Mouse (Mus musculus) mature B cell (primary cell): ENCODE data around the gene Vcl.

Source experiments
- in situ Hi-C: fragments of 300-500 bp; cut with MboI; formaldehyde crosslinking; loops from 2 replicates; pipeline ENCODE4 v1.14.3; 2019

Vcl gene

DNA sequence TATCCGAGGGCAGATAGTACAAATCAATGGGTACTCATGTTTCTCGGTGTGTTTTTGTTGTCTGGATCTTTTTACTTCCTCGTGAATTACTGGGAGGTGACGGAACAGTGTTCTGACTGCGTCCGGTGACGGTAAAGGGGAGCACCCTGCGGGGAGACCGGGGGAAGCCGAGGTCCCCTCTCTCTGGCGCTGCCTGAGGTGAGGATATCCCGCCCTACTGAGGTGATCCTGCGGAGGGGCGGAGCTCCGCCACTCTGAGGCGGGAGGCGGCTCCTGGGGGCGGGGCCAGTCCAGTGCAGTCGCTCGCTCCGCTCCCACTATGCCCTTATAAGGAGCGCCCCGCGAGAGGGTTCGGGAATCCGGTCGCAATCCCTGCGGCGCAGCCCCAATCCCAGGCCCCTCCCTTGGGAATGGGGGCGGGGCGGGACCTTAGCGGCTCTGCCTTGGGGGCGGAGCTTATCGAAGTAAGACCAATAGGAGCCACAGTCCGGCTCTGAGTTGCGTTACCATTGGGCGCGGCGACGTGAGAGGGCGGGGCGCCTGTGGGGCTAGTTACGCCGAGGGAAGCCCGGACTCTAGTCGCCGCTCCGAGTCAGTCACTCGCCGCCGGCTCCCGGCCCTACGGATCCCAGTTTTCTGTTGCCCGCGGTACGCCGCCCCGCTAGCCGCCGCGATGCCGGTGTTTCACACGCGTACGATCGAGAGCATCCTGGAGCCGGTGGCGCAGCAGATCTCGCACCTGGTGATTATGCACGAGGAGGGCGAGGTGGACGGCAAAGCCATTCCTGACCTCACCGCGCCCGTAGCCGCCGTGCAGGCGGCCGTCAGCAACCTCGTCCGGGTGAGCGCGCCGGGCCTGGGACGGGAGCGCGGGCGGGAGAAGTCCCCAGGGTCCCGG, at the start of gene Vcl:
TSS of gene Vcl (plus strand) at position 551 of the 898 bp plus-strand sequence.
- in situ Hi-C loops, result no loop called here

DNA sequence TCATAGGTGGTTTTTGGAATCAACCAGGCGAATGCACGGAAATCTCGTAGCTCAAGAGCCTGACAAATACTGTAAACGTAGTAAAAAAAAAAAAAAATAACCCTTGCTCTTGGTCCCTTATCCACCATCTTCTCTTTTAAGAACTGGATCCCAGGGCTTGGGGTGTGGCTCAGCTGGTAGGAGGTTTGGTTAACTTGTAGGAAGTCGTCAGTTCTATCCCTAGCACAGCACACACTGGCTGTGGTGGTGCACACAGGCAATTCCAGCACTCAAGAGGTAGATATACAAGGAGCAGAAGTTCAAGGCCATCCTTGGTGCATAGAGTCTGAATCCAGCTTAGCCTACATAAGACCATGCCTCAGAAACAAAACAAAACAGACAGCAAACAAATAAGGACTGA, 44.5 kb upstream of the Vcl start:
- in situ Hi-C loops, result no loop called here

DNA sequence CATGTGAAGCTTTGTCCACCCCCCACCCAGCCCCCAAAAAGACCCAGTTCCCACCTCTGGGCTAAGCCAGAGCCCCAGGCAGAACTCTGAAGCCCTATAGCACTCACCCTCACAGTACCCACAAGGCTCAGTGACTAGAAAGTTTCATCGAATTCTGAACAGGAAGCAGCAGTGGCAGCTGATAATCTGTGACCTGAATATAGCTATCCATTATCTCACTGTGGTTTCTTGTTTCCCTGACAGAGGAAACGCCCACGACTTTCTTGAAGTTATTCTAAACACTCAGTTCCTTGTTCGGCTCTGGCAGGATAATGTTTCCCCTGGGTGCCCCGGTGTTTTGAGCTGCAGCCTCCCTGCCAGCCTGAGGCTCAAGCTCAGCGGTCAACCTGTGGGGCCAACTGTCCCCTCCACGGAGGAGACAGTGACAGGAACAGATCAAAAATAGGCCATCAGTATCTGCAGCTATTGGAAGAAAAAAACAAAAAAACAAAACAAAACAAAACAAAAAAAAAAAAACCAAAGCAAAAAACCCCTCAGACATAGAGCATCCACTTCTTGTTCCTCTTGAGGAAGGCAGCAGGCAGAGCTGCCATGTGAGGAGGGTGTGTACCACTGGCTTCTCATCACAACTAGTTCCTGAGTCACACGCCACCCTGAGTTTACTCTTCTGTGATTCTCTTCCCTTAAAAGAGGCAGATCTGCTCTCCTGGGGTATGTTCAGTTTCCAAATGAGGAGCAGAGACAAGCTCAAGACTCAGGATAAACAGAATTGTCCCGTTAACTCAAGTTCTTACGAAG, 43.9 kb upstream of the Vcl start:
- in situ Hi-C loops, result no loop called here

DNA sequence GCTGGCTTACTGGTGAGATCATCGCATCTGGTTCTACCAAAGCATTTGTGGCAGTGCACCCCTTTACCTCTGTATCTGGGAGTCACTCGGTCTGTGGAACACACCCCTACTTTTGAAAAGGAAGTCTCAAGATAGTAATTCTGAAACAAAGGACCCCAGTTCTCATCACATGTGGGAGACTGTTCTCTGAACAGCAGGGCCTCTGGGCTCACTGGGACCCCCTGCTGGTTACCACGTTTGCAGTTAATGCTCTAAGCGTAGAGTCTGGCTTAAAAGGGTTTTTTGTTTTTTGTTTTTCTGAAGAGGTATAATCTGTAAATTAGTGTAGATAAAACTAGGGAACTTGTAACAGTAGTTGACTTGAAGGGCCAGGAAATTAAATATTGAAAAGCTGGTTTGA, 42.9 kb upstream of the Vcl start:
- in situ Hi-C loops, result no loop called here

DNA sequence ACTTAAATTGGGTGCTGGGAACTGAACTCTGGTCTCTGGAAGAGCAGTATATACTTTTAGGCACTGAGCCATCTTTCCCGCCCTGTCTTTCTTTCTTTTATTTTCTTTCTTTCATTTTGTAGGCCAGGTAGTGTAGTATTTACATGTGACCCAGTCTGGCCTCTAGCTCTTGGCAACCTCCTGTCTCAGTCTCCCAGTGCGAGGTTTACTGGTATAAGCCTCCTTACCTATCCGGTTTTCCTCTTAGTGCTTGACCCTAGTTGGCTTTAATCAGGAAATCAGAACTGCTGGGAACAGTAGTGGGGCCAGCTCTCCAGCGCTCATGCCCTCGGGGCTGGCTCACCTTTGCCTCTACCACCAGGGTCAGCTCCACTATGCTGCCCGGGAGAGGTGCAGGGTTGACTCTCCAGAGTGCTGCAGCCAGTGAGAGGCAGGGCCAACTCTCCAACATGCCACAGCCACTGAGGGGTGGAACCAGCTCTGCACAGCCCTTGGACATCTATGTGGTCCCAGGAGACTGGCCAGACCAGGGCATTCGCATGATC, 41.6 kb upstream of the Vcl start:
- in situ Hi-C loops, result no loop called here

DNA sequence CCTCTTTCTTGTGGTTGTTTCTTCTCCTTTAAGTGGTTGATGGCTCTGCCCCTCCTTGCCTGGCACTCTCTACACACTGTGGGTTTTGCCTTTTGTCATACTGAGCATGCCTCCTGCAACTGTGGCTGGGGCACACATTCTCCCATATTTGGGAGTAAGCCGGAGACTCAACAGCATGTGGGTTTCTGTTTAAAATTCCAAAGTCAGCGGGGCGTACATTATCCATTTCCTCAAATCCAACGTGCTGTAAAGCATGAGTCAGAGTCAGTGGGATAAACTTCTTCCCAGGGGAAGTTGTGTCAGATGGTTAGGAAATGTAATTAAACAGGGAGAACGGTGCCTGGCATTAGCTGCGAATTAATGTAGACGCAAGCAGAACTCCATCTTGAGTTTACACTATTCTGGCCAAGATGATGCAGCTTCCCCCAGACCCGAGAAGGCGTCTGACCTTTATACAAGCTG, 37.2 kb upstream of the Vcl start:
- in situ Hi-C loops, result no loop called here

DNA sequence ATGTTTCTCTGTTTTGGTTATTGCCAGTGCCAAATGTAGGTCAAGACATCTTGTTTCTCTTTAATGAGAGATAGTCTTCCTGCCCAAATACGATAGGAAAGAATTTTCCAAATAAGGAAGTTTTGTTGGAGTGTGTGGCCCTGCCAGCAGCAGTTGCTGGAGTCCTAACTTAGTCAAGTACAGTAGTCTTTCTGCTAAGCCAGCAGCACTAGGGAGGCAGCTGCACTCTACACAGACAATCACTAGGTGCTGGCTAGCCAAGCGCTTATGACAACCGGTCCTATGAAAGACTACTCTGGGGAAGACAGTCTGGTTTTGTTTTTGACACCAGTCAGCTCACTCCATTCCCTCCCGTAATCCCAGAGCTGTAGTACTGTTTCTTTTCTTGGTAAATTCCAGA, 35.4 kb upstream of the Vcl start:
- in situ Hi-C loops, result no loop called here

DNA sequence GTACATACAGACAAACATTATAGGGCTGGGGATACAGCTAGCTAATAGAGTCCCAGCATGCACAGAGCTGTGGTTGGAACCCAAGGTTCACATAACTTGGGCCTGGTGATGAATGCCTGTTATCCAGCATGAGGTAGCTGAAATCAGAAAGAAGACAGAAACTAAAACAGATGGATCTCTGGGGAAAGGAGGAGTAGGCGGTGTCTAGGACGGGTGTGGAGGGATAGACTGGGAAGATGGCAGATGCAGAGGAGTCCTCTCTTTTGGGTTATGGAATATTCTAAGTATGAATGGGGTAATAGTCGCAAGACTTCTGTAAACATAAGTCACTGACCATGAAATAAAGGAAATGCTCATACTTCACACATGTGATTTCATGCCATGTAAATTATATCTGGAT, 27.9 kb upstream of the Vcl start:
- in situ Hi-C loops, result no loop called here

DNA sequence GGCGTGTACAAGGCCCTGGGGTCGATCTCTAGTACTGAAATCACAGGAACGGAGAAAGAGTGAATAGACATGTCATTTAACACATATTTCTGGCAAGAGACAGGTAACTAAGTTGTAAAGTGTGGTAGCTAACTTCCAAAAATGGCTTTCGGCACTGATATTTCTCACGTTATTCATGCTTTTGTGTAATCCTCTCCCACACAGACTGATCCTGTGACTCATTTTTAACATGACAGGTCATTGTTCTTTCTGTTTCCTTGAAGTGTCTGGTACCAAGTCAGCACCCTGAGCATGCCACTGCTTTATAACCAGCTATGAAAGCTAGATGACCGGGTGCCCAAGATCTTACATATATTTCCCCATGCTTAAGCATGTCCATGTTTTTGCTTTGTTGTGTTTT, 26.1 kb upstream of the Vcl start:
- in situ Hi-C loops, result no loop called here

DNA sequence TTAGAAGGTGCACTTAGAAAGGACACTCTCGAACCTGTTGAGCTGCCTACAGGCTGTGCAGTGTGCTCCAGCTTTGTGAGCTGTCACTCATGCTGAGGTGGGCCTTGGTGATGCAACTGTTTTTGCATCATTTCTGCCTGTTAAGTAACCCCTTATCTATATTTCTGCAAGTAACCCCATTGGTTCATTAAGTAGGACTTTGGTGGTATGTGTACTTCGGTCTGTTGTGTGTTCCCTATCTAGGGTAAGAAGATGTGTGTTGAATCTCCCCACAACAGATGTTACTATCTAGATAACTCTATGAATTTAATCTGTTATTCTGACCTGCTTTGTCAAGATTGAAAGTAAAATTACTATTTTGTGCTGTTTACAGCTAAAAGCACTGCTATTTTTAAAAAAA, 17.4 kb upstream of the Vcl start:
- in situ Hi-C loops, result no loop called here

DNA sequence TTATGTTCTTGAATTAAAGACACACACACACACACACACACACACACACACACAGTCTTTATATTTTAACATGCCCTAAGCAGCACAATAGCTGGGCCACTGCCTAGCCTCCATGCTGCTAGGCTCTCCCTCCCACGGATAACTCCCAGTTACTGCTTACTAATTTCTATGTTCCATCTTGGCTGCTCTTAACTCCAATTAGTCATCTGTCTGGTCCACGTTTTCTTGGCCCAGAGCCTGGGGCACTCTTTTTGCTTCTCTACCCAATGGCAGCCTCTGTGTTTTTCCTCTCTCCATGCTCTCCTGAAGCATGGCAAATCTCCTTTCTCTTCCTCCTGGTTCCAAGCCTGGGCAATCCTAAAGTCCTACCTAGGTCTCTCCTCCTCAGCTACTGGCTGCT, 14.8 kb upstream of the Vcl start:
- in situ Hi-C loops, result no loop called here

DNA sequence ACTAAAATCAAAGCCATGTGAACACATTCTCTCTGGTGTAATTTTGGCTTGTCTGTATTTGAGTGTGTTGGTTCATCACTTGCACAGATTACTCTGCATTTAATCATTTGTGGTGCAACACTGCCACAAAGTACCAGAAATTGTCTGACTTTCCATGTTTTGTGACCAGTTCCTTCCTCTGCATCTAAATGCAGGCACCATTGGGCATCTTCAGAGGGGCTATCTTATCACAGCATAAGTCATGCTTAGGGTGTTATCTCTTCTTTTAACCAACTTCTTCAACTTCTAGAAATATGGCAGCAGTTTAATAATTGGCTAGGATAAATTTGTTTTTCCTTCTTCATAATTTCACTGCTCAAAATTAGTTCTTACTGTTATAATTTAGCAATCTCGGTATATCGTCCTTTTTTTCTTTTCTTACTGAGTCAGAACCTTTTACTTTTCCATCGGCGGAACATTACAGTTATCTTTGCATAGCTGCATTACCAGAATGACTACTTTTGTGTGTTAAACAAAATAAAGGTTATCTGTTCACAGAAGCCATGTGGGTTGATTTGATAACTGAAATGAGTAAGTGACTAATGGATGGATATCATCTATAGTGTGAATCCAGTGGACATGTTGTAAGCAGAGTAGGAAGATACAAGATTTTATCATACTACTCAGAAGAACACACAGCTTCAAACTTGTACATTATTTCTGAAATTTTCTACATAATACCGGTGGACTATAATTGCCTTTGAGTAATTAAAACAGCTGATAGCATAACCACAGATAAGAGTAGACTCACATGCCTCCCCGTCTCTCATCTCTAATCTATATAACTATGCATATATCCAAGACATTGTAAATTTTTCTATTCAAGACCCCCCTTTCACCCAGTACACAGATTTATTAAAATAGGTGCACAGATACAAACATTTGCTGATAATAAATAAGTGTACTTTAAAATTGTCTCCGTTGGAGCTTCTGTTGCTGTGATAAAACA, 12.3 kb upstream of the Vcl start:
- in situ Hi-C loops, result no loop called here

DNA sequence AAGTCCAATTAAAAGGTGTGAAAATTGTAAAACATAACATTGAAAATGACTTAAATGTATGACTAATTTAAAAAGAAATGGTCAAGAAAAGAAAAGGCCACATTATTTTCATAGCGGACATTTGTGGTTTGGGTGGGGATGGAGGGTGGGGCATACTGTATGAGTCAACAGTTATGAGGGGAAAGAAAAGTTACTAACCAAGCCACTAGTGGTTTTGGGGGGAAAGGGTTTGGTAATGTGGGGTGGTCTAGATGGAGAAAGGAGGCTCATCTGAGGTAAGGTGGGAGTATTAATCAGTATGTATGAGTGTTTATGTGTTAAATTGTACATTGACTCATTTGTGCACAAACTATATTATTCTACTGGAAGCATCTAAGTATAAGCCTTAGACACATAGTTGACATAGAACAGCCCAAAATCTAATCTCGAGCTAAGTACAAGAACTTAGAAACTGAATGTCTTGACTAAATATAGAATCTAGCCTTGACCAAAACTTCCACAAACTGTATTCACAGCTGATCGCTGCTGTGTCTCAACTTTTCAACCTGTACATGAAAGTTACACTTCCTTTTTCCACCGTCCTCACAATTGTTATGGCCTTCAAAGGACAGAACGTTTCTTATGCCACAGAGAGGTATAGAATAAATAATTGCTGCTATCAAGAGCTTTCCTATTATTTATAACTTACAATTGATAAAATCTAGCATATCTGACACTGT, 5.0 kb upstream of the Vcl start:
- in situ Hi-C loops, result no loop called here

DNA sequence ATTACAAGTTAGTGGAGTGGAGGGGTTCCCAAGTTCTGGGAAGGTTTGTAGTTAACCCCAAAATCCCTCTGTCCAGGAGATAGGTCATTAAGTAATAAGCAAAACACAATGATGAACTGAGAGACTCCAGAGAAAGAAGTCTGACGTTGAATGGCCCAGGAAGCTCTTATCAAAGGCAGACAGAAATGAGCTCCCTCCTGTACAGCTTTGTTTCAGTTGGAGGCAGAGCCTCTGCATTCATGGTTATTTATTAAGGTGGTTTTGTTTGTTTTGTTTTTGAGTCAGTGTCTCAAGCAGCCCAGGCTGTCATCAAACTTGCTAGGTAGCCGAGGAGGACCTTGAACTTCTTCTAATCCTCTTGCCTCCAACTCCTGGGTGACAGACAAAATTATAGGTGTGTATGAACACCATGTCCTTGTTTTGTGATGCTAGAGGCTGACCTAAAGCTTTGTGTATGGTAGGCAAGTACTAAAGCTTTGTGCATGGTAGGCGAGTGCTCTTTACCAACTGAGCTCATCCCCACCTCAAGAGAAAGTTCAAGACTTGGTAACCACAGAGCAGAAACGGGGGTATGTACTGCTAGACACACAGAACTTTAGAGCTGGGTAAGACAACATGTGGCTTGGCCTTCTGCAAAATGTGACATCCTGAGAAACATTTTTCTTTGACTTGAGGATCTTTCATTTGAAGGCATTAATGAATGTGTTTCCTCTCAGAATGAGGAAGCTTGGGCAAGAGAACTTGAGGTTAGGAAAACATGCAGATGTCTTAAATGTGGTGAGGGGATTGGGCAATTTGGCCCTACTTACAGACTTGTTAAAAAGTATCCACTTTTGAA, 1.5 kb upstream of the Vcl start:
- in situ Hi-C loops, result no loop called here

DNA sequence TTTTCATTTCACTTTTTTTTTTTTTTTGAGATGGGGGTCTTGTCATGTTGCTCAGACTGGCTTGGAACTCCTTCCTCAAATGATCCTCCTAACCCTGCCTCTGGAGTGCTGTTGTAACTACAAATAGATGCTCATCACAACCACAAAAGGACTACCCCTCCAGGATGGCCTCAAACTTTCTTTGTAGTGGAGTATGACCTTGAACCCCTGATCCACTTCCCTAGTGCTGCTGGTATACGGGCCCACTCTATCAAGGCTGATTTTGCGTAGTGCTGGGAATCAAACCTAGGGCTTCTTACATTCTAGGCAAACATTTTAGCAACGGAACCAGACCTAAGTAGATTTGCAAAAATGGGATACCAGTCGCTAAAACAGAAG, 901 bp upstream of the Vcl start:
- in situ Hi-C loops, result no loop called here

DNA sequence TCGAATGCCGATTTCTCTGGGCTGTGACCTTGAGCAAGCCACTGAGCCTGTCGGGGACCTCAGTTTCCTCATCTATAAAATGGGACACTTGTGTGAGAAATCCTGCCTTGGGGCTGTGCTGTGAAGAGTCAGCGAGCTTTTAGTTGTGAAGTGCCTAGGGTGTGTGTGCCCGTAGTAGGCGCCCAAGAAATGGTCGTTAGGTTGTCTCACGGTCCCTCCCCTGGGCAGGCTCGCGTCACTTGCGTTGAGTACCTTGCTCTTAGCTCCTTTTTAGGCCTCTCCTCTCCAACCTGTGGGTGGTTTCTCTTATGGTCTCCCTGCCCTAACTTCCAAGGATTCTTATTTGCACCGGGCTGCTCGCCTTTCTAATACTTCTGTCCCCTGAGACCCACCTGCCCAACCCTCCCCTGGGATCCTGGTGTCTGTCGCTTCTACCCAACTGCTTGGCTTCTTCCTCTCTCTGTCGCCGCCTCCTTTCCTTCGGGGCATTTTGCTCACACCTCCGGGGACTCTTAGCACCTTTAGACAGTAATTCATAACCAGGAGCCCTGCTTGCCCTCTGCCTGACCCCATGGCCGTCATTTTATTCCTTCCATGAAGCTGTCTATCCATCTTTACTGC, 726 bp downstream of the Vcl start:
- in situ Hi-C loops, result no loop called here

DNA sequence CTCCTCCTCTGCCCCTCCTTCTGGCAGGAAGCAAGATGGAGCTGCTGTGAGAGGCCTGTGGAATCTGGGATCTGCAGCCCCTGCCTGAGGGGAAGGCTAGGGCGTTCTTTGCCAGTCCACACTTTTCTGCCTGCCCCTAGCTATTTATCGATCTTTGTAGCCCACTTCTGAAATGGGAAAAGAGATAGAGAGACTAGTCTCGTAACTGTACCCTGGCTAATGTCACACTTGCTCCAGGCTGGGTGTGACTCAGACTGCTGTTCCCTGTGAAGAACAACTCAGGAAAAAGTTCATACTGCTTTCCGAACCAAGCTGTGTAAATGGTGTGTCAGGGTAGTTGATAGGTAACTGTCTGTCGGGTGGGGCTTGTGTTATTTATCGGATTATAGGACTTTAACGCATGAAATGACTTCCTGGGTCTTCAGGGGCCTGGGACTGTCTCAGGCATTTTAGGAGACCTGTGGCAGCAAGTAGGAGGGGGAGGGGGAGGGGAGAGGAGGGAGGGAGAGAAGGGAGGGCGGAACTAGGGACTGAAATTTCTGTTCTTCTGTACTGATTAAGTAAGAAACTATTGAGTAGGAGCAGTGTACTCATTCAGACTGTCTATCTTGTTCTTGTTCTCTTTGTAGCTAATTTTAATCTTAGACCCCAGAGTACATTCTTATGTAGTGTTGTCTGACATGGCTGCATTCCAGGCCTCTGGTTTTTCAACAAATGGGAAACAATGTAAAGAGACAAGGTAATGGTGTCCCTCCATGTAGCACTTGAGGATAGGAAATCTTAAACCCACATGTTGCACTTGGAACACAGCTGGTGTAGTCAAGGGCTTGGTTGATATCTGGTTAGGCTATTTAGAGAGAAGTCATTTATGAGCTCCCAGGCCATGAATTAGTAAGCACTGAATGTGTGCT, 1.5 kb downstream of the Vcl start:
- in situ Hi-C loops, result no loop called here

DNA sequence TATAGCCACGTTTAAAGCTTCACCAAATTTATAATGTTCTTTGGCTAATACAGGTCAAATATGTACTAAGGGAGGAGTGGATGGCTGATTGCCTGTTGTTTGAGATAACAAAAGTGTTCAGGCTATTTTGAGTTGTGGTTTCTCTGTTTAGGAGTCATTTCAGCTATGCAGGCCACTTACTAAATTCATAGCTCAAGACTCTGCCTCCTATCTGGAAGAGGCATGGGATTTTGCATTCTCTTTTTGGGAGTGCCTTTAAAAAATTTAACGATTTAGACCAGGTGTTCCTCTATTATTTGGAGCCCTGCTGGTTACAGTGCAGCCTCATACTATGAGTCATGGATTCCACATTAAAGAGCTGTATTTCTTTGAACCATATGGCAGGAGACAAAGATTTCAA, 9.2 kb downstream of the Vcl start:
- in situ Hi-C loops, result no loop called here

DNA sequence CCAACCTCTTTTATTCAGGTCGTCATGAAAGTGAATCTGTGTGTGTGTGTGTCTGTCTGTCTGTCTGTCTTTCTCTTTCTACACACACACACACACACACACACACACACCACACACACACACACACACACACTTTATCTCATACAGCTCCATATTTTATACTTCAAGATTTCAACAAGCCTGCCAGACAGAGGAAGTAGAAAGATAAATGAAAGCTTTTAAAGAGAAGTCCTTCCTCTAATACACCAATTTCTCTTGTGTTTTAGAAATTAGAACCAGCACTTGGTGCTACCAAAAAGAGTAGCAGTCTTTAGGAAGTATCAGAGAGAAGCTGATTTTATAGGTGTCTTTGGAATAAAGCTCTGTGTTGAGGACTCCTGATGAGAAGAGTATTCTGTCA, 9.7 kb downstream of the Vcl start:
- in situ Hi-C loops, result no loop called here
